ENCODE assay signal across 17 mouse cellular contexts in the genomic region with DNA sequence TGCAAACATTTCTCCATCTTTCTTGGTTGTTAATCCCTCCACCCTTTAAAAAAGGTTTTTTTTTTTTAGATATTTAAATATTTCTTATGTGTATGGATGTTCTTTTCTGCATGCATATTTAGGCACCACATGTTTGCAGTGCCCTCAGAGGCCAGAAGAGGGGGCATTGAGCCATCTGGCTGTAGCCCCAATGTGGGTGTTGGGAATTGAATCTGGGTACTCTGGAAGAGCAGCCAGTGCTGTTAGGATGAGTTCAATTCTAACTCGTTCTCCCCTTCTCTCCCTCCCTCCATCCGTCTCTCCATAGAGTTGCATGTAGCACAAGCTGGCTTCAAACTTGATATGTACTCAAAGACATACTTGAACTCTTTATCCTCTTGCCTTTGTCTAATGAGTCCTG. TPM values are rescaled to one million over a fixed set of nuclear protein-coding genes. Genes with fewer than 3 reads are reported as not detected.
DNase-seq lines count a peak whose midpoint lies in the region; TF ChIP-seq lines count a peak whose summit lies in the region.
"Had no signal": no experiment of that assay in that cellular context is flagged by ENCODE, and none has a peak within 500 bp of the region (broad histone marks: within the 10 kb centered on the region; RNA-seq: fewer than 3 reads in every experiment).

No protein-coding gene starts in this region.

- no peak overlapping the region for H3K27ac ChIP-seq in kidney, adult 2 months (ENCODE audit: insufficient read depth, low read depth, low read length)
- no peak overlapping the region for H3K27ac ChIP-seq in testis, adult 2 months (ENCODE audit: control insufficient read depth, insufficient read depth, low read depth, low read length)
- H3K27ac ChIP-seq in MEL (ENCODE audit: control insufficient read depth, low read depth, low read length): no peak overlapping the region
- H3K27ac ChIP-seq: heart, embryonic 15.5 days; hindbrain, embryonic 14.5 days; midbrain, embryonic 12.5 days; stomach, embryonic 15.5 days had no signal

- H3K36me3 ChIP-seq in kidney, adult 2 months (ENCODE audit: control insufficient read depth, insufficient read depth, low read length): no peaks in the 10 kb centered on the region
- no peaks in the 10 kb centered on the region for H3K36me3 ChIP-seq in testis, adult 2 months (ENCODE audit: control insufficient read depth, insufficient read depth, low read length)
- H3K36me3 ChIP-seq in MEL (ENCODE audit: control insufficient read depth in 1 of 2, insufficient read depth in 2 of 2, low read length in 2 of 2): peaks cover 0 to 4% of the 10 kb centered on the region in 2 experiments; a peak in 2 of 4 replicates
- H3K36me3 ChIP-seq: heart, embryonic 15.5 days; midbrain, embryonic 12.5 days; stomach, embryonic 15.5 days had no signal

- no peak overlapping the region for H3K9ac ChIP-seq in MEL (ENCODE audit: control insufficient read depth, low read depth, low read length, poor library complexity, severe bottlenecking)
- H3K9ac ChIP-seq: heart, embryonic 15.5 days; hindbrain, embryonic 14.5 days; midbrain, embryonic 12.5 days; stomach, embryonic 15.5 days had no signal

- no peak for DNase-seq in kidney, adult 2 months
- no peak for DNase-seq in kidney, postnatal 25 days
- no peak for DNase-seq in testis, postnatal 10 days (ENCODE audit: low spot score)
- peak; percentile 46 for DNase-seq in MEL (ENCODE audit: low read depth, low spot score)
- no peak for DNase-seq in yolk sac, embryonic 10.5 days (ENCODE audit: low spot score)
- no peak for DNase-seq in ovary, adult 18-20 months (ENCODE audit: low spot score)
- DNase-seq: gastrocnemius, postnatal 25 days; kidney, adult 9 months; lung, postnatal 36 days had no signal

- no peaks in the 10 kb centered on the region for H3K27me3 ChIP-seq in kidney, adult 2 months (replicated peaks; ENCODE audit: control insufficient read depth, insufficient read depth, low read length)
- no peaks in the 10 kb centered on the region for H3K27me3 ChIP-seq in testis, adult 2 months (ENCODE audit: control insufficient read depth, insufficient read depth, low read length)
- peaks cover 1 to 2% of the 10 kb centered on the region in 2 experiments; a peak in 2 of 4 replicates for H3K27me3 ChIP-seq in MEL (ENCODE audit: control insufficient read depth in 1 of 2, insufficient read depth in 2 of 2, low read length in 2 of 2)
- H3K27me3 ChIP-seq: heart, embryonic 15.5 days; midbrain, embryonic 12.5 days; stomach, embryonic 15.5 days had no signal

- TF ChIP-seq POLR2A in kidney, adult 2 months (IDR thresholded peaks at IDR 0.05; ENCODE audit: low read depth, low read length): no peak
- TF ChIP-seq POLR2A in testis, adult 2 months (IDR thresholded peaks at IDR 0.05; ENCODE audit: control insufficient read depth, low read depth, low read length): no peak
- no peak for TF ChIP-seq POLR2A in MEL (IDR thresholded peaks at IDR 0.05; ENCODE audit: control insufficient read depth in 1 of 2, insufficient read depth in 1 of 2, low read depth in 1 of 2, low read length in 2 of 2, poor library complexity in 1 of 2)

- TF ChIP-seq RAD21 in MEL (IDR thresholded peaks at IDR 0.05; ENCODE audit: low read depth, low read length): no peak; the same call in none of the 2 replicates

- peak; percentile 32; the same call in 1 of the 2 replicates for TF ChIP-seq CTCF in kidney, adult 2 months (conservative IDR thresholded peaks at IDR 0.05; ENCODE audit: insufficient read depth, insufficient read length, low read depth, low read length)
- TF ChIP-seq CTCF in testis, adult 2 months (IDR thresholded peaks at IDR 0.05; ENCODE audit: control insufficient read depth, insufficient read depth, insufficient replicate concordance, low read depth, low read length): 0 out of 2 replicates have a peak, but pooled peaks have one; percentile 6
- TF ChIP-seq CTCF in MEL (IDR thresholded peaks at IDR 0.05 in 2 of 3, conservative IDR thresholded peaks at IDR 0.05 in 1 of 3; ENCODE audit: control insufficient read depth in 1 of 3, insufficient read depth in 1 of 3, low read depth in 2 of 3, low read length in 3 of 3, poor library complexity in 1 of 3, severe bottlenecking in 1 of 3): peak; percentile 50 to 55 (median 54)

- no peaks in the 10 kb centered on the region for H3K9me3 ChIP-seq in MEL (replicated peaks; ENCODE audit: insufficient read depth, low read length)
- H3K9me3 ChIP-seq: heart, embryonic 15.5 days; midbrain, embryonic 12.5 days; stomach, embryonic 15.5 days had no signal

- 80% methylated on average over 2 of the region's 2 CpGs for whole genome bisulfite sequencing in kidney, adult 2 months

- no peaks in the 10 kb centered on the region for H3K4me1 ChIP-seq in kidney, adult 2 months (ENCODE audit: control insufficient read depth, insufficient read depth, low read length)
- H3K4me1 ChIP-seq in testis, adult 2 months (ENCODE audit: control insufficient read depth, insufficient read depth, low read length): no peaks in the 10 kb centered on the region; the same call in 1 of the 2 replicates
- peaks cover 4 to 9% of the 10 kb centered on the region in 2 experiments for H3K4me1 ChIP-seq in MEL (ENCODE audit: control insufficient read depth in 1 of 2, insufficient read depth in 2 of 2, low read length in 2 of 2)
- H3K4me1 ChIP-seq: heart, embryonic 15.5 days; stomach, embryonic 15.5 days had no signal

- H3K79me2 ChIP-seq in MEL (ENCODE audit: control insufficient read depth, insufficient read depth, low read length, poor library complexity): no peaks in the 10 kb centered on the region

- H3K4me3 ChIP-seq in kidney, adult 2 months (ENCODE audit: insufficient read depth, low read depth, low read length): no peak overlapping the region
- H3K4me3 ChIP-seq in testis, adult 2 months (ENCODE audit: control insufficient read depth, low read depth, low read length): no peak overlapping the region
- H3K4me3 ChIP-seq in MEL (ENCODE audit: control insufficient read depth in 1 of 2, insufficient read depth in 1 of 2, low read depth in 2 of 2, low read length in 2 of 2): no peak overlapping the region
- H3K4me3 ChIP-seq: erythroblast, embryonic 14.5 days; heart, embryonic 15.5 days; midbrain, embryonic 12.5 days; stomach, embryonic 15.5 days had no signal

- TF ChIP-seq EP300 in MEL (IDR thresholded peaks at IDR 0.05; ENCODE audit: low read depth in 1 of 2, low read length in 2 of 2): no peak

TF ChIP-seq in MEL, 35 proteins besides CTCF, POLR2A, EP300 and RAD21:
- TF ChIP-seq MAFK (IDR thresholded peaks at IDR 0.05; ENCODE audit: borderline replicate concordance, low read depth, low read length) (no peak), USF1 (IDR thresholded peaks at IDR 0.05; ENCODE audit: low read depth, low read length) (no peak), RCOR1 (IDR thresholded peaks at IDR 0.05; ENCODE audit: low read depth, low read length) (no peak), SMC3 (IDR thresholded peaks at IDR 0.05; ENCODE audit: low read depth, low read length) (peak; percentile 45)

RNA-seq across cellular contexts. Expression of a gene that starts 5.5 kb away (rescaled TPM):
- polyA plus RNA-seq in kidney, adult 2 months (2012; rRNA removed): 1.4 and 2.0 TPM in 2 replicates
- 0.91 and 1.1 TPM in 2 replicates for polyA plus RNA-seq in testis, adult 2 months (2012; rRNA removed)
- not detected in 2 replicates for total RNA-seq in MEL (2012; rRNA removed)
- not detected for polyA plus RNA-seq in MEL (2012; ENCODE audit: insufficient read depth in 1 of 2, insufficient read length in 2 of 2, low read depth in 1 of 2, low replicate concordance in 2 of 2, missing spikeins in 1 of 2)
- polyA plus RNA-seq: forebrain, embryonic 16.5 days; hindbrain, embryonic 14.5 days; neural tube, embryonic 11.5 days had no signal

RNA-seq across cellular contexts. Expression of a gene that starts 10.9 kb away (rescaled TPM):
- 18.6 and 20.0 TPM in 2 replicates for polyA plus RNA-seq in kidney, adult 2 months (2012; rRNA removed)
- 104 and 109 TPM in 2 replicates for polyA plus RNA-seq in testis, adult 2 months (2012; rRNA removed)
- 19.1 and 21.1 TPM in 2 replicates for total RNA-seq in MEL (2012; rRNA removed)
- polyA plus RNA-seq in MEL (2012; ENCODE audit: insufficient read depth in 1 of 2, insufficient read length in 2 of 2, low read depth in 1 of 2, low replicate concordance in 2 of 2, missing spikeins in 1 of 2): 10 to 100 TPM in 1 of 2 experiments, not detected in 1; 26.4 TPM
